Mouse (Mus musculus) hindbrain, embryonic 13.5 days (tissue): ENCODE data around the gene Nyap2. TPM values are rescaled to one million over a fixed set of nuclear protein-coding genes. Genes with fewer than 3 reads are reported as not detected.
A peak's percentile ranks its signal among the peaks of the same experiment; 100 is the strongest.
"Not testable (repeated sequence)": the region's sequence is repeated elsewhere in the genome, so short reads cannot be mapped to it uniquely, and the experiment has no call there.

Source experiments
- ATAC-seq: fragments of 200-750 bp; cut with Nextera tagmentation; 2 replicates; pipeline ENCODE4 v1.8.0; 2017; ENCODE audit warnings: moderate TSS enrichment; ENCODE audit not compliant: low FRiP score
- H3K27ac ChIP-seq: fragments of 300-500 bp; sonication (generic); 2 replicates; pipeline ENCODE4 v1.5.1; 2015; ENCODE audit warnings: inconsistent platforms, mild to moderate bottlenecking, moderate library complexity
- H3K27me3 ChIP-seq: fragments of 300-500 bp; sonication (generic); 2 replicates; pipeline ENCODE4 v1.6.1; 2015; ENCODE audit warnings: mild to moderate bottlenecking, inconsistent platforms
- H3K36me3 ChIP-seq: fragments of 300-500 bp; sonication (generic); 2 replicates; pipeline ENCODE4 v1.6.1; 2015; ENCODE audit warnings: mild to moderate bottlenecking, inconsistent platforms
- H3K4me1 ChIP-seq: fragments of 300-500 bp; sonication (generic); replicated peaks from 2 replicates; pipeline ENCODE4 v1.6.1; 2015; ENCODE audit warnings: inconsistent platforms
- H3K4me2 ChIP-seq: fragments of 300-500 bp; sonication (generic); 2 replicates; pipeline ENCODE4 v1.6.1; 2015; ENCODE audit warnings: inconsistent platforms, mild to moderate bottlenecking, moderate library complexity
- H3K4me3 ChIP-seq: fragments of 300-500 bp; sonication (generic); 2 replicates; pipeline ENCODE4 v1.5.1; 2015; ENCODE audit warnings: mild to moderate bottlenecking, inconsistent platforms
- H3K9ac ChIP-seq: fragments of 300-500 bp; sonication (generic); 2 replicates; pipeline ENCODE4 v1.6.1; 2015; ENCODE audit warnings: mild to moderate bottlenecking, inconsistent platforms
- H3K9me3 ChIP-seq: fragments of 300-500 bp; sonication (generic); 2 replicates; pipeline ENCODE4 v1.6.1; 2016; ENCODE audit warnings: inconsistent platforms
- WGBS: fragments of 180-500 bp; shearing (Covaris S2); methylation state at CpG from one replicate; pipeline ENCODE4 v1.1.7; 2015; 5-methylcytosine and 5-hydroxymethylcytosine counted together
- polyA plus RNA-seq: library from polyadenylated mRNA; unstranded; fragments of >200 nt; fragmentation: Nextera tagmentation; extraction: Ambion mirVana; gene quantifications from 2 replicates; pipeline ENCODE4 v1.2.1, GENCODE M21; 2015

The Nyap2 gene
- polyA plus RNA-seq, 1 experiment from 2014 or later: 13.1 TPM

DNA sequence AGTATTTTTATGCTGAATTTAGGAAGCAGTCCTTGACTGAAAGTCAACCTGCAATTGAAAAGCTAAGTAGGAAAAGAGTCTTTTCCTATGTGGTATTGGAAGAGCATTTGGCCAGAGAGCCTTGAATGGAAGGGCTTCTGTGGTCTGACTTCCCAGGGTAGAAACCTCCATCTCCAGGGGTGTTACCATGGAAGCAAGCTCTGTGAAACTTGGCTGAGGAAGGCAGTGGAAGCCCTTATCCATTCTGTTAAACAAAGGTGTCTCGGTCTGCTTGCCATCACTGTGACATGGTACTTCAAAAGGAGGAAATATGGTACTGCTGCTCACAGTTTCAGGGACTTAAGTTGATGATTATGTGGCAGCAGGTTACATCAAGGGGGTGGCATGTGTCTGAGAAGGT lies 143.0 kb downstream of the Nyap2 start:
- Histone ChIP-seq H3K9me3 (no peaks in the 10 kb centered on the region), H3K9ac (no peak overlapping the region), H3K4me2 (no peak overlapping the region), H3K27me3 (no peaks in the 10 kb centered on the region), H3K4me1 (0 out of 2 replicates have a peak, but pooled peaks cover 3% of the 10 kb centered on the region), H3K27ac (no peak overlapping the region), H3K36me3 (no peaks in the 10 kb centered on the region), H3K4me3 (no peak overlapping the region)
- ATAC-seq: no peak
- WGBS: 38% methylated on average over 1 of the region's 1 CpGs

- no peak overlapping the region for H3K4me2 ChIP-seq
- no peak overlapping the region for H3K9ac ChIP-seq
- H3K4me3 ChIP-seq: no peak overlapping the region
- ATAC-seq: no peak
- no peaks in the 10 kb centered on the region for H3K36me3 ChIP-seq
- H3K27me3 ChIP-seq: no peaks in the 10 kb centered on the region
- H3K4me1 ChIP-seq: no peaks in the 10 kb centered on the region
- no peaks in the 10 kb centered on the region for H3K9me3 ChIP-seq
- H3K27ac ChIP-seq: no peak overlapping the region
- WGBS: 19% methylated on average over 2 of the region's 2 CpGs
These were observed 155.1 kb downstream of the Nyap2 start for GRCm38 (mm10) chr1:81231759-81232406.

GRCm38 (mm10) chr1:81232407-81232789 lies 155.6 kb downstream of the Nyap2 start:
- H3K9ac ChIP-seq, H3K36me3 ChIP-seq, ATAC-seq, H3K27ac ChIP-seq, H3K4me2 ChIP-seq, H3K4me1 ChIP-seq, H3K4me3 ChIP-seq, H3K9me3 ChIP-seq, H3K27me3 ChIP-seq: not testable (repeated sequence)
- WGBS: 61% methylated on average over 5 of the region's 5 CpGs

- H3K9me3 ChIP-seq: no peaks in the 10 kb centered on the region
- H3K27me3 ChIP-seq: no peaks in the 10 kb centered on the region
- WGBS: 71% methylated on average over 3 of the region's 3 CpGs
- H3K36me3 ChIP-seq: no peaks in the 10 kb centered on the region
- no peak overlapping the region for H3K9ac ChIP-seq
- H3K27ac ChIP-seq: no peak overlapping the region
- ATAC-seq: no peak
- H3K4me2 ChIP-seq: no peak overlapping the region
- H3K4me3 ChIP-seq: no peak overlapping the region
- no peaks in the 10 kb centered on the region for H3K4me1 ChIP-seq
These were observed 171.9 kb downstream of the Nyap2 start for GRCm38 (mm10) chr1:81248447-81249205.

GRCm38 (mm10) chr1:81250068-81250467 lies 173.3 kb downstream of the Nyap2 start:
- 92% methylated on average over 11 of the region's 11 CpGs for WGBS
- H3K4me2 ChIP-seq: no peak overlapping the region
- H3K9ac ChIP-seq: no peak overlapping the region
- H3K27ac ChIP-seq: no peak overlapping the region
- H3K9me3 ChIP-seq: no peaks in the 10 kb centered on the region
- no peak overlapping the region for H3K4me3 ChIP-seq
- ATAC-seq: no peak
- no peaks in the 10 kb centered on the region for H3K36me3 ChIP-seq
- no peaks in the 10 kb centered on the region for H3K27me3 ChIP-seq
- no peaks in the 10 kb centered on the region for H3K4me1 ChIP-seq

GRCm38 (mm10) chr1:81266441-81266840 lies 189.7 kb downstream of the Nyap2 start:
- H3K27ac ChIP-seq: no peak overlapping the region
- no peak overlapping the region for H3K4me3 ChIP-seq
- WGBS: 35% methylated on average over 3 of the region's 3 CpGs
- H3K27me3 ChIP-seq: no peaks in the 10 kb centered on the region
- H3K9ac ChIP-seq: no peak overlapping the region
- H3K36me3 ChIP-seq: peaks cover 13% of the 10 kb centered on the region
- peaks cover 5% of the 10 kb centered on the region; the same call in 1 of the 2 replicates for H3K4me1 ChIP-seq
- H3K9me3 ChIP-seq: no peaks in the 10 kb centered on the region
- no peak overlapping the region for H3K4me2 ChIP-seq
- no peak; the same call in 1 of the 2 replicates for ATAC-seq

- WGBS: 44% methylated on average over 9 of the region's 9 CpGs
- H3K27ac ChIP-seq: peak overlapping the region; percentile 13; the same call in 1 of the 2 replicates
- H3K4me1 ChIP-seq: peaks cover 4% of the 10 kb centered on the region; the same call in 1 of the 2 replicates
- no peak for ATAC-seq
- no peaks in the 10 kb centered on the region for H3K36me3 ChIP-seq
- no peak overlapping the region for H3K4me3 ChIP-seq
- no peaks in the 10 kb centered on the region for H3K27me3 ChIP-seq
- no peak overlapping the region for H3K9ac ChIP-seq
- no peak overlapping the region for H3K4me2 ChIP-seq
- no peaks in the 10 kb centered on the region for H3K9me3 ChIP-seq
These were observed 204.2 kb downstream of the Nyap2 start for GRCm38 (mm10) chr1:81280978-81281377.

DNA sequence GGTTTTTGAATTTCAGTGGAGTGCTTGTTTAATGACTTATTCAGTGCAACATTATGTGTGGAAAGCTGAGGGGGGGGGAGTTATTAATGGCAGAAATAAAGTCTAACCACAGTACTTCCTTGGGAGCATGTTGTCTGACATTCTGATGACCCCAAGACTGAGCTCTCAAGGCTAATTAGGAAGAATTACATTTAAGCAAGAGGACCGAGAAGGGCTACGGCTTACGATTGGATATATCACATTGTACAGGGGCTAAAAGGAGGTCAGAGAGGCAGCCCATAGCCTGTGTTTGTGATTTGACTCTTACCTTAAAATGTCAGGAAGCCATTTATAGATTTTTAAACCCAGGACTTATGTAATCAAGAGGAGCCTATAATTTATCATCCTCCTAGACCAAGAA lies 208.9 kb downstream of the Nyap2 start:
- Histone ChIP-seq H3K36me3 (no peaks in the 10 kb centered on the region), H3K4me2 (no peak overlapping the region), H3K9ac (no peak overlapping the region), H3K4me3 (no peak overlapping the region), H3K9me3 (no peaks in the 10 kb centered on the region), H3K27ac (no peak overlapping the region), H3K27me3 (no peaks in the 10 kb centered on the region), H3K4me1 (peaks cover 4% of the 10 kb centered on the region; the same call in 1 of the 2 replicates)
- ATAC-seq: no peak
- WGBS: 66% methylated on average over 3 of the region's 3 CpGs

DNA sequence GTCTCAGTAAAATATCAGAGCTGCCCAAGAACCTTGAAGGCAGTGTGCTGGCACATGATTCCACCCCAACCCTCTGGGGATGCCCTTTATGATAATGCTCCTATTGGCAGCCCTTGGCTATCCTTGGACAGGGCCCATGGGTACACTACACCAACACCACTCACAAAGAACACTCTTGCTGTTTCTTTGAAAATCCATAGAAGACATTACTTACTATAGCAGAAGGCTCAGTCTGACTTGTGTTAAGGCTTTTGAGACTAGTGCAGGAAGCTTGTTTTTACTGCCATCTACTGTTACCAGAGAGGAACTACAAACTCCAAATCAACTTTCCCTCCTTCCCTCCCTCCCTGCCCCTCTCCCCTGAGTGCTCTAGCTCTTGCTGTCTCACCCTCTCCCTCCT lies 210.3 kb downstream of the Nyap2 start:
- Histone ChIP-seq H3K4me1 (no peaks in the 10 kb centered on the region), H3K4me3 (no peak overlapping the region), H3K9me3 (no peaks in the 10 kb centered on the region), H3K36me3 (no peaks in the 10 kb centered on the region), H3K27me3 (no peaks in the 10 kb centered on the region), H3K27ac (no peak overlapping the region), H3K9ac (no peak overlapping the region), H3K4me2 (no peak overlapping the region)
- peak; percentile 83 for ATAC-seq

DNA sequence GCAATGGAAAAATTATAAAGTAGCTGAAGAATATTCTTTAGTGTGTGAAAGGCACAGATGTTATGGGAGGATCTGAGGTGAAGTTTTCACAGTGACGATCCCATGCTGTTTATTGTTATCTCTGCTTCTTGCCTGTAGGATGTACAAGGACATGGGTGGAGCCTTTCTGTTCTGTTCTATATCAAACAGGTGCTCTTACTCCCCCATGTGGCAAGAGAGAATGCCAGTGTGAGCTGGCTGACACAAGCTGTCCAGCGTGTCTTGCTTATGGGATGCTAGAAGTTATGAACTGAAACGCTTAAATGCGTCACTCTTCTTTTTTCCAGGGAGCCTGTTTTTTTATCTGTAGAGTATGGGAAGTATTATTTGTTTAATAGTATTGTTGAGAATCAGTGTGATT lies 224.0 kb downstream of the Nyap2 start:
- H3K9me3 ChIP-seq: no peaks in the 10 kb centered on the region
- peak; percentile 49; the same call in 1 of the 2 replicates for ATAC-seq
- no peaks in the 10 kb centered on the region for H3K36me3 ChIP-seq
- 55% methylated on average over 4 of the region's 4 CpGs for WGBS
- no peaks in the 10 kb centered on the region for H3K4me1 ChIP-seq
- H3K4me3 ChIP-seq: no peak overlapping the region
- no peak overlapping the region for H3K9ac ChIP-seq
- H3K27me3 ChIP-seq: no peaks in the 10 kb centered on the region
- no peak overlapping the region for H3K4me2 ChIP-seq
- H3K27ac ChIP-seq: no peak overlapping the region; the same call in 1 of the 2 replicates

- peak; percentile 67 for ATAC-seq
- 5% methylated on average over 2 of the region's 2 CpGs for WGBS
- no peak overlapping the region for H3K27ac ChIP-seq
- H3K4me3 ChIP-seq: no peak overlapping the region
- H3K4me2 ChIP-seq: no peak overlapping the region
- no peaks in the 10 kb centered on the region for H3K4me1 ChIP-seq
- no peaks in the 10 kb centered on the region for H3K27me3 ChIP-seq
- H3K9me3 ChIP-seq: no peaks in the 10 kb centered on the region
- H3K9ac ChIP-seq: no peak overlapping the region
- H3K36me3 ChIP-seq: no peaks in the 10 kb centered on the region
These were observed 224.9 kb downstream of the Nyap2 start for GRCm38 (mm10) chr1:81301661-81302060.

- H3K4me2 ChIP-seq: no peak overlapping the region
- H3K27ac ChIP-seq: no peak overlapping the region
- H3K4me1 ChIP-seq: no peaks in the 10 kb centered on the region
- H3K9me3 ChIP-seq: no peaks in the 10 kb centered on the region
- no peaks in the 10 kb centered on the region for H3K27me3 ChIP-seq
- no peak for ATAC-seq
- H3K4me3 ChIP-seq: no peak overlapping the region
- WGBS: 63% methylated on average over 3 of the region's 3 CpGs
- H3K9ac ChIP-seq: no peak overlapping the region
- no peaks in the 10 kb centered on the region for H3K36me3 ChIP-seq
These were observed 226.6 kb downstream of the Nyap2 start for GRCm38 (mm10) chr1:81303389-81303788.

GRCm38 (mm10) chr1:81307407-81307806 lies 230.7 kb downstream of the Nyap2 start:
- H3K9ac ChIP-seq: no peak overlapping the region
- H3K27ac ChIP-seq: no peak overlapping the region
- H3K27me3 ChIP-seq: no peaks in the 10 kb centered on the region
- H3K9me3 ChIP-seq: no peaks in the 10 kb centered on the region
- H3K36me3 ChIP-seq: no peaks in the 10 kb centered on the region
- H3K4me3 ChIP-seq: no peak overlapping the region
- H3K4me2 ChIP-seq: no peak overlapping the region
- H3K4me1 ChIP-seq: no peaks in the 10 kb centered on the region
- ATAC-seq: no peak
